Mouse (Mus musculus): ENCODE measurements around the gene Gabbr2.

DNA sequence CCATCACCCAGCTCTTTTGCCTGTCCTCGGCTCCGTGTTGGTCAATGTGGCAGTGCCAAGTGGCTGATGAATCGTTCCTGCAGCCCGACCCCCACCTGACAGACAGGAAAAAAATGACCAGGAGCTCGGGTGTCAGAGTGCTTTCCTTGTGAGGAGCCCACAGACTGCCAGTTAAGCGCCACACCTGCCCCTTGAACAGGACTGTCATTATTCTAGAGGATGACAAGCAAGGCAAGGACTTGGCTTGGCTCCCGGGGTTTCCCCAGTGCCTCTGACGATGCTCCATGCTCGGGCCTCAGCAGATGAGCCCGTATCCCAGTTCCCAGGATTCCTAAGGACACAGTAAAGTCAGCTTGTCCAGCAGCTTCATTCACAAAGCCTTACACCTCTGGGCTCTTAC is 20.8 kb upstream of the Gabbr2 start:
- TF ChIP-seq GATA1 (IDR thresholded peaks at IDR 0.05; ENCODE audit: borderline replicate concordance, low read length), result no peak
- no peak for TF ChIP-seq FLI1 (IDR thresholded peaks at IDR 0.05; ENCODE audit: low read length)

Measured in megakaryocyte, embryonic 14.5 days (primary cell).